Mouse (Mus musculus): Measurements from ENCODE around the gene Plekhm2. TPM values are rescaled to one million over a fixed set of nuclear protein-coding genes. Genes with fewer than 3 reads are reported as not detected.

The Plekhm2 gene
- polyA plus RNA-seq, 1 experiment from 2014 or later: 7.0 TPM

- WGBS: 23% methylated on average over 7 of the region's 7 CpGs
- Histone ChIP-seq H3K27ac (ENCODE audit: low read length) (peak overlapping the region; percentile 75), H3K4me1 (replicated peaks; ENCODE audit: control insufficient read depth, insufficient read depth, low read length) (peaks cover 11% of the 10 kb centered on the region), H3K9ac (replicated peaks; ENCODE audit: low read depth, low read length) (peak overlapping the region; percentile 29; the same call in 1 of the 2 replicates), H3K36me3 (ENCODE audit: control insufficient read depth, insufficient read depth) (peaks cover 12% of the 10 kb centered on the region), H3K4me2 (ENCODE audit: low read length) (no peak overlapping the region), H3K4me3 (replicated peaks; ENCODE audit: low read length) (no peak overlapping the region), H3K27me3 (replicated peaks; ENCODE audit: control insufficient read depth, insufficient read depth, low read length) (no peaks in the 10 kb centered on the region), H3K9me3 (ENCODE audit: control insufficient read depth, low read length) (no peaks in the 10 kb centered on the region)
- peak; percentile 81 for ATAC-seq
These were observed 21.4 kb downstream of the Plekhm2 start for GRCm38 (mm10) chr4:141643118-141643855.

DNA sequence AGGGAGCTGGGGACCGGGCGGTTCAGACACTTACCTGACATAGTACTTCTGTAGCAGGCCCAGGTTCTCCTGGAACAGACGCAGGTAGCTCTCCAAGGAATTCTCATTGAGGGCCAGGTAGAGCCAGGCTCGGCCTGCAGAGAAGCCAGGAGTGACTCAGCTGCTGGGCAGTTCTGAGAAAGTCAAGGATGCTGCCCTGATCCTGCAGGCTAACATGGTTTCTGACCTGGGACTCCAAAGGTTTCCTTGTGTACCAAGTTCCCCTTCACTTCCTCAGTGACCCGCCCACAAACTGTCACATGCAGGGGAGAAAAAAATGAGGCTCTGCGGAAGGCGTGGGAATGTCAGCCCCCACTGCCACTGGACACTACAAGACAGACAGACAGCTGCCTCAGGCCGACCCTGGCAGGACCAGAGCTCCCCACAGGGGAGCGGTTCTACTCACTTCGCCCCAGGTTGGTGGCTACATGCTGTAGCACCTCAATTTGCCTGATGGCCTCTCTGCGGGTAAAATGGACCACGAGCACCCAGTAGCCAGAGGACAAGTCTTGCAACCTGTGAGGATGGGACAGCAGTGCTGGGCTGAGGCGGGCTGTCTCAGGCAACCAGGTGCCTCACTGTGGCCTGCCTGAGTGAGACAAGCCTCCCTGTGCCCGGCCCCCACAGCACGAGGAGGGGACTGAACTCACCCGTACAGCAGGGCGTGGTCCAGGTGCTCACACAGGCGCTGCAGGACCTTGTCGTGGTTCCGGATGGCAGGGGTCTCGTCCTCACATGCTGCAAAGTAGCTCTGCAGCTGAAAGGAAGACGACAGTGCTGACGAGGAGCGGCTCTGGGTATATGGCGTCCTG lies 22.5 kb downstream of the Plekhm2 start:
- Histone ChIP-seq H3K4me3 (replicated peaks; ENCODE audit: low read length) (no peak overlapping the region), H3K9ac (replicated peaks; ENCODE audit: low read depth, low read length) (no peak overlapping the region), H3K27me3 (replicated peaks; ENCODE audit: control insufficient read depth, insufficient read depth, low read length) (no peaks in the 10 kb centered on the region), H3K4me1 (replicated peaks; ENCODE audit: control insufficient read depth, insufficient read depth, low read length) (peaks cover 11% of the 10 kb centered on the region), H3K36me3 (ENCODE audit: control insufficient read depth, insufficient read depth) (peaks cover 12% of the 10 kb centered on the region), H3K27ac (ENCODE audit: low read length) (no peak overlapping the region), H3K9me3 (ENCODE audit: control insufficient read depth, low read length) (no peaks in the 10 kb centered on the region), H3K4me2 (ENCODE audit: low read length) (no peak overlapping the region)
- WGBS: 93% methylated on average over 25 of the region's 25 CpGs
- ATAC-seq: 0 out of 2 replicates have a peak, but pooled peaks have one; percentile 23

- Histone ChIP-seq H3K27ac (ENCODE audit: low read length) (no peak overlapping the region), H3K27me3 (replicated peaks; ENCODE audit: control insufficient read depth, insufficient read depth, low read length) (no peaks in the 10 kb centered on the region), H3K36me3 (ENCODE audit: control insufficient read depth, insufficient read depth) (peaks cover 15% of the 10 kb centered on the region), H3K4me1 (replicated peaks; ENCODE audit: control insufficient read depth, insufficient read depth, low read length) (peaks cover 11% of the 10 kb centered on the region), H3K9me3 (ENCODE audit: control insufficient read depth, low read length) (no peaks in the 10 kb centered on the region), H3K4me2 (ENCODE audit: low read length) (no peak overlapping the region), H3K4me3 (replicated peaks; ENCODE audit: low read length) (no peak overlapping the region), H3K9ac (replicated peaks; ENCODE audit: low read depth, low read length) (no peak overlapping the region)
- WGBS: 90% methylated on average over 7 of the region's 7 CpGs
- ATAC-seq: no peak
These were observed 23.3 kb downstream of the Plekhm2 start for GRCm38 (mm10) chr4:141641353-141641771.

DNA sequence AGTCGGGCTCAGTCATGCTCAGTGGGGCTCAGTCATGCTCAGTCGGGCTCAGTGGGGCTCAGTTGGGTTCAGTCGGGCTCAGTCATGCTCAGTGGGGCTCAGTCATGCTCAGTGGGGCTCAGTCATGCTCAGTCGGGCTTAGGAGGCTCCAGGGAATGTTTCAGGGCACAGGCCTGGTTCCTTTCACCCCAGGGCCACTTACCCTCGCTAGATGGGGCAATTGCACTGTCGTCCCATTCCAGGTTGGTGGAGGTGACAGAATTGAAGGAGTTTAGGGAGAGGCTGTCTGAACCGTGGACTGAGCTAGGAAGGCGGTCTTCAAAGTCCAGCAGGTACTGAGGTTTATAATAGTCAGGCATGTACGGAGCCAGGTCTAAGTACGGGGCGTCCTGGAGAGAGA lies 25.2 kb downstream of the Plekhm2 start:
- Histone ChIP-seq H3K27ac (ENCODE audit: low read length) (no peak overlapping the region), H3K27me3 (replicated peaks; ENCODE audit: control insufficient read depth, insufficient read depth, low read length) (no peaks in the 10 kb centered on the region), H3K9me3 (ENCODE audit: control insufficient read depth, low read length) (no peaks in the 10 kb centered on the region), H3K36me3 (ENCODE audit: control insufficient read depth, insufficient read depth) (peaks cover 20% of the 10 kb centered on the region), H3K4me1 (replicated peaks; ENCODE audit: control insufficient read depth, insufficient read depth, low read length) (peaks cover 11% of the 10 kb centered on the region), H3K4me3 (replicated peaks; ENCODE audit: low read length) (no peak overlapping the region), H3K9ac (replicated peaks; ENCODE audit: low read depth, low read length) (no peak overlapping the region), H3K4me2 (ENCODE audit: low read length) (no peak overlapping the region)
- ATAC-seq: no peak
- 63% methylated on average over 11 of the region's 11 CpGs for WGBS

DNA sequence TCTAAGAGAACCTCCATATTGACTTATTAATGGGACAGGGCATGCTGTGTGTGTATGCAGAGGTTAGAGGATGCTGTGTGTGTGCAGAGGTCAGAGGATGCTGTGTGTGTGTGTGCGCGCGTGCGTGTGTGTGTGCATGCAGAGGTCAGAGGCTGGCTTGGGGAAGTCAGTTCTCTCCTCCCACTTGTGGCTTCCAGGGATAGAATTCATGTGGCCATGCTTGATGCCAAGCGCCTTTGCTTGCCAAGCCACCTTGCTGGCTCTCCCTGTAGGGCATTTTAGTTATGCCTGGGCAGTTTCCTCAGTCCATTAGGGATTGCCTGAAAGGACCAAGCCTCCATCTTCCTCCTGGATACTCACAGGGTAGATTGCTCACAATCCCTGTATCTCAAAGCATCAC lies 28.0 kb downstream of the Plekhm2 start:
- peaks cover 33% of the 10 kb centered on the region for H3K36me3 ChIP-seq (ENCODE audit: control insufficient read depth, insufficient read depth)
- WGBS: 92% methylated on average over 5 of the region's 5 CpGs

GRCm38 (mm10) chr4:141635991-141636390 lies 28.7 kb downstream of the Plekhm2 start:
- no peak for ATAC-seq
- H3K4me3 ChIP-seq (replicated peaks; ENCODE audit: low read length): no peak overlapping the region
- H3K27ac ChIP-seq (ENCODE audit: low read length): no peak overlapping the region
- no peaks in the 10 kb centered on the region for H3K4me1 ChIP-seq (replicated peaks; ENCODE audit: control insufficient read depth, insufficient read depth, low read length)
- WGBS: 92% methylated on average over 9 of the region's 9 CpGs
- H3K9me3 ChIP-seq (ENCODE audit: control insufficient read depth, low read length): no peaks in the 10 kb centered on the region
- H3K4me2 ChIP-seq (ENCODE audit: low read length): no peak overlapping the region
- no peak overlapping the region for H3K9ac ChIP-seq (replicated peaks; ENCODE audit: low read depth, low read length)
- H3K27me3 ChIP-seq (replicated peaks; ENCODE audit: control insufficient read depth, insufficient read depth, low read length): no peaks in the 10 kb centered on the region
- H3K36me3 ChIP-seq (ENCODE audit: control insufficient read depth, insufficient read depth): peaks cover 34% of the 10 kb centered on the region

More for the DNA sequence above, 28.0 kb downstream of the Plekhm2 start:
- Histone ChIP-seq H3K4me1 (replicated peaks; ENCODE audit: control insufficient read depth, insufficient read depth, low read length) (no peaks in the 10 kb centered on the region), H3K27me3 (replicated peaks; ENCODE audit: control insufficient read depth, insufficient read depth, low read length) (no peaks in the 10 kb centered on the region), H3K4me2 (ENCODE audit: low read length) (no peak overlapping the region), H3K27ac (ENCODE audit: low read length) (no peak overlapping the region), H3K9ac (replicated peaks; ENCODE audit: low read depth, low read length) (no peak overlapping the region), H3K4me3 (replicated peaks; ENCODE audit: low read length) (no peak overlapping the region), H3K9me3 (ENCODE audit: control insufficient read depth, low read length) (no peaks in the 10 kb centered on the region)
- no peak for ATAC-seq

- H3K4me3 ChIP-seq (replicated peaks; ENCODE audit: low read length): no peak overlapping the region
- H3K9ac ChIP-seq (replicated peaks; ENCODE audit: low read depth, low read length): no peak overlapping the region
- H3K4me2 ChIP-seq (ENCODE audit: low read length): no peak overlapping the region
- H3K27me3 ChIP-seq (replicated peaks; ENCODE audit: control insufficient read depth, insufficient read depth, low read length): no peaks in the 10 kb centered on the region
- no peaks in the 10 kb centered on the region for H3K4me1 ChIP-seq (replicated peaks; ENCODE audit: control insufficient read depth, insufficient read depth, low read length)
- ATAC-seq: no peak
- 87% methylated on average over 21 of the region's 21 CpGs for WGBS
- H3K9me3 ChIP-seq (ENCODE audit: control insufficient read depth, low read length): no peaks in the 10 kb centered on the region
- peaks cover 50% of the 10 kb centered on the region for H3K36me3 ChIP-seq (ENCODE audit: control insufficient read depth, insufficient read depth)
- no peak overlapping the region for H3K27ac ChIP-seq (ENCODE audit: low read length)
These were observed 32.4 kb downstream of the Plekhm2 start for GRCm38 (mm10) chr4:141632111-141632873.

GRCm38 (mm10) chr4:141631250-141631649 lies 33.4 kb downstream of the Plekhm2 start:
- Histone ChIP-seq H3K9ac (replicated peaks; ENCODE audit: low read depth, low read length) (no peak overlapping the region), H3K4me1 (replicated peaks; ENCODE audit: control insufficient read depth, insufficient read depth, low read length) (no peaks in the 10 kb centered on the region), H3K4me2 (ENCODE audit: low read length) (no peak overlapping the region), H3K27me3 (replicated peaks; ENCODE audit: control insufficient read depth, insufficient read depth, low read length) (no peaks in the 10 kb centered on the region), H3K36me3 (ENCODE audit: control insufficient read depth, insufficient read depth) (peaks cover 48% of the 10 kb centered on the region), H3K27ac (ENCODE audit: low read length) (no peak overlapping the region), H3K4me3 (replicated peaks; ENCODE audit: low read length) (no peak overlapping the region), H3K9me3 (ENCODE audit: control insufficient read depth, low read length) (no peaks in the 10 kb centered on the region)
- WGBS: 97% methylated on average over 20 of the region's 20 CpGs
- no peak for ATAC-seq

- Histone ChIP-seq H3K4me2 (ENCODE audit: low read length) (no peak overlapping the region), H3K27ac (ENCODE audit: low read length) (no peak overlapping the region), H3K9ac (replicated peaks; ENCODE audit: low read depth, low read length) (no peak overlapping the region), H3K4me1 (replicated peaks; ENCODE audit: control insufficient read depth, insufficient read depth, low read length) (no peaks in the 10 kb centered on the region), H3K36me3 (ENCODE audit: control insufficient read depth, insufficient read depth) (peaks cover 53% of the 10 kb centered on the region), H3K27me3 (replicated peaks; ENCODE audit: control insufficient read depth, insufficient read depth, low read length) (no peaks in the 10 kb centered on the region), H3K9me3 (ENCODE audit: control insufficient read depth, low read length) (no peaks in the 10 kb centered on the region), H3K4me3 (replicated peaks; ENCODE audit: low read length) (no peak overlapping the region)
- WGBS: 93% methylated on average over 11 of the region's 11 CpGs
- ATAC-seq: no peak
These were observed 34.7 kb downstream of the Plekhm2 start for GRCm38 (mm10) chr4:141630021-141630420.
